Mouse (Mus musculus): ENCODE data around the gene Flrt2. TPM values are rescaled to one million over a fixed set of nuclear protein-coding genes. Genes with fewer than 3 reads are reported as not detected.

The Flrt2 gene
- 7.2 and 8.2 TPM in 2 replicates for polyA plus RNA-seq (2012; rRNA removed)

DNA sequence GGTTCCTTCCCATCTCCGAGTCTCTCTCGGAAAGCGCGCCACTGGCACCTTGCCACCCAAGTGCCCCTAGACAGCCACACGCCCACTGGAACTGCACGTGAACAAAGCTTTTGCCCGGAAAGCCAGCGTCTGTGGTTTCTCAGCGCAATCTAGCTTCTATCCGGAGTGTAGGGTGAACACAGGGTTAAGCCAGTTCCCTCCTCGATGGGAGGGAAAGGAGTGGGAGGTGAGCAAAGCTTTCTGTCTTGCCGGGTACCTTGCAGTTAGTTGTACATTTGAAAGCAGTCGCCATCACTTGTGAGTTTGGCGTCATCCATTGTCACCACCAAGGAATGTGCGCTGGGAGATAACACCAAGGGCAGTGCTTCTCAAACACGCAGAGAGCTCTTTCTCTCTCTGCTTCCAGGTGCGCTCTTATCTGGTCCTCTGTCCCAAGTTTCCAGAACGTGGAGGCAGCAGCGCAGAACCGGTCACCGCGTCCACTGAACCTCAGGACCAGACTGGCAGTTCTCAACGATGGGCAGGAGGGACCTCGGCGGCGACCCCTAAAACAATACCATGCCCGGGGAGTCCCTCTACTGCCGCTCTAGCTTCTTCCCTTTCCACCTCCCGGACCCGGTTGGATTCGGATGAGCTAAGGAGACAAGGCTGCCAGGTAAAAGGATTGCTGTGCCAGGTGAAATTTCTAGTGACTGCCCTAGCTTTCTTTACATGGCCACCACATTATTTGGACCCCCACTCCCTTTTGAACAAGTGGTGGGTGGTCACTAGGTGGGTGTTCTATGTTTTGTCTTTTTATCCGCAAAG is at the start of gene Flrt2:
Gene Flrt2 (plus strand): TSS at position 266 of the 807 bp plus-strand sequence.

All from ovary, adult 2 months (tissue).